Mouse (Mus musculus) Muller cell, postnatal 12 days (primary cell): ENCODE measurements around the gene Msrb3.
A peak's percentile ranks its signal among the peaks of the same experiment; 100 is the strongest.

Experiments
- DNase-seq: peaks from one replicate; pipeline ENCODE4 v3.0.0-alpha.2; 2015; ENCODE audit errors: inconsistent ontology term

Msrb3 gene

DNA sequence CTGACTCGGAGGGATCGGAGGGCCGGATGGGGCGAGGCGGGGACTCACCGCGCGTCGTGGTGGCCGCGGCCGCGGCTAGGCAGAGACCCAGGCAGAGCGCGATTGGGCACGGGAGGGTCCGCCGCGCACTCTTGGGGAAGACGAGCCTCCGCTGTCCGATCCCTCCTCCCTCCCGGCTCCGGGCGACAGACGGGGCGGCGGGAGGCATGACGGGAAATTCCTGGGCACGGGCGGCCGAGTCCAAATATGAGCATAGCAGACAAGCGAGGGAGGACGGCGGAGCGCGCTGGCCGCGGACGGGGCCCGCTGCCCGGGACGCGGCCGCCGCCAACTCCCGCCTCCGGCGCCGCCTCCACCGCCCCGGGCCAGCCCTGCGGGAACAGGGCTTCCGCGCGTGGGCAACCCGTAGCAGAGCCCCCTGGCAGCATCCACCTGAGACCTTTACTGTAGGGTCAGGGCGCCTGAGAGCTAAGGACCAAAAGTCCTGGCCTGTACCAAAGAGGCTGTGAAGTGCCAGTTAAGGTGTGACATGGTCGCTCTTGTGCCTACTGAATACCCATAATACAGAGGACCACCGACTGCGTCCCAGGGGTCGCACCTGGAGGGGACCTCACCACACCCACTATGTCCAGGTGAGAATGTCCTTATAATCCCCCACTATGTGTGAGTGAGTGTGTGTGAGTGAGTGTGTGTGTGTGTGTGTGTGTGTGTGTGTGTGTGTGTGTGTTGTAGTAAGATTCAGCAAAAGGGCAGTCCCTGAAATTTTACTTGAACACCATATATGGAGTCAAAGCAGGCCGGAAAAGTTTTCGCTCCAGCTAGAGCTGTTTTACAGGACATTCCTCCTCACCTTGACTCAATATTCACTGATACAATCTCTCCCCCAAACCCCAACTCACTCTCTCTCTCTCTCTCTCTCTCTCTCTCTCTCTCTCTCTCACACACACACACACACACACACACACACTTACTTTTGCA lies at the start of gene Msrb3:
TSS of gene Msrb3 (minus strand) at position 317 of the 978 bp plus-strand sequence.
- peak; percentile 97 for DNase-seq

DNA sequence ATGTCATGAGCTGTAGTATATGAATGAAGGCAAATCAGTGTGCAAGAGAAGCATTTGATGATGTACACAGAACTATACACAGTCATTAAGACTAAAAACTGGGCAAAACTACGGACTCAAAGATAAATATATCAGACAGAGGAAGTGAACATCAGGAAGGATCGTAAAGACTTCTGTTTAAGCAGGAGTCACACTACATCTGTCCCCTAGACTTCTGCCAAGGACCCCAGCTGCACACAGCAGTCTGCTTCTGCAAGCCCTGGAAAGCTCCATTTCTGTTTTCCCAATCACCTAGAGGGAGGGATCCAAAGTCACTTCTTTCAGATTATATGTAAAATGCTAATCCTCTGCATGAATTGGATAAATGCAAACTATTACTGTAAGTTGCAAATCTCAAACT lies 49.6 kb upstream of the Msrb3 start:
- DNase-seq = no peak

DNA sequence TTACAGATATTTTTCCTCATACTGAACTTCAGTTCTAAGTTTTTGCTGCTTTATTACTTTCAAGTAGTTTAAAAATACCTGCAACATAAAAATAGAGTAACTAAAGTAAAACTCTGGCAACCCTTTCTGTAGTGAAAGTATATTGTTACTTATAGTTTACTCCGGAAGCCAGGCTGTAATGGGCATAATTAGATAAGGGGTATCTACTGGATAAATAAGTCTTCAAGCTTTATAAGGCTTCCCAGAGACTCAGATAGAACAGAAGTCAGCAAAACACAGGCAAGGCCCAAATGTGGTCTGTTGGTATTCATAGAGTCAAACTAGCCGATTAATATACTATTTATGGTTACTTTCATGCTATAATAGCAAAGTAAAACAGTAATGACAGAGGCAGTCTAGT lies 48.9 kb upstream of the Msrb3 start:
- DNase-seq = no peak

DNA sequence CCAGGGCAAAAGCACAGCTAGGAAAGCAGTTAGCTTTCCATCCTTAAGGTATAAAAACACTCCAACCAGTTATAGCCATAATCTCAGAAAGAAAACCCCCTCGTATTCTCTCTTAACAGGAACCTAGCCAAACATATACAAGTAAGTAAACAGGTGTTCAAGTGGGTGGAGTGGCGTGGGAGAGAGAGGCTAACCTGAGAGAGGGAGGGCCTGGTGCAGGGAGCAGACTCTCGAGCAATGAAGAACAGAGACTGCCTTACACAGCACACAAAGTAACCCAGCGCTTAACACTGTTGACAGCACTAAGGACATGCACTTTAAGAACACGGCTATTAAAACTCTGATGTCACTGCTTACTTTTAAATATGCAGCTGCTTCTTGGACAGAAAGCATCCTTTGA lies 47.9 kb upstream of the Msrb3 start:
- DNase-seq = no peak

DNA sequence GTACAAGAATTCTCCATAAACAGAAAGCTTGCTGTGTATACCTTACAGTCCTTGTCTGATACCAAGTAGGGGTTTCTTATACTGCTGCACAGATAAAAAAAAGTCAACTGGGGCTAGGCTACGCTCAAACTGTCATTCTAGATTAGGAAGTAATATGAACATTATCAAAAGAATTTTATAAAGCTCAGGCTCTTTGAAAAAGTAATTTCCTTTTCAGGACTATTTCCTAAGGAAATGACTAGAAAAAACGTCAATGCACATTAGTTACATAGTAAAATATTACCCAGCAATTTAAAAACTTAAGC lies 40.0 kb upstream of the Msrb3 start:
- DNase-seq = no peak

DNA sequence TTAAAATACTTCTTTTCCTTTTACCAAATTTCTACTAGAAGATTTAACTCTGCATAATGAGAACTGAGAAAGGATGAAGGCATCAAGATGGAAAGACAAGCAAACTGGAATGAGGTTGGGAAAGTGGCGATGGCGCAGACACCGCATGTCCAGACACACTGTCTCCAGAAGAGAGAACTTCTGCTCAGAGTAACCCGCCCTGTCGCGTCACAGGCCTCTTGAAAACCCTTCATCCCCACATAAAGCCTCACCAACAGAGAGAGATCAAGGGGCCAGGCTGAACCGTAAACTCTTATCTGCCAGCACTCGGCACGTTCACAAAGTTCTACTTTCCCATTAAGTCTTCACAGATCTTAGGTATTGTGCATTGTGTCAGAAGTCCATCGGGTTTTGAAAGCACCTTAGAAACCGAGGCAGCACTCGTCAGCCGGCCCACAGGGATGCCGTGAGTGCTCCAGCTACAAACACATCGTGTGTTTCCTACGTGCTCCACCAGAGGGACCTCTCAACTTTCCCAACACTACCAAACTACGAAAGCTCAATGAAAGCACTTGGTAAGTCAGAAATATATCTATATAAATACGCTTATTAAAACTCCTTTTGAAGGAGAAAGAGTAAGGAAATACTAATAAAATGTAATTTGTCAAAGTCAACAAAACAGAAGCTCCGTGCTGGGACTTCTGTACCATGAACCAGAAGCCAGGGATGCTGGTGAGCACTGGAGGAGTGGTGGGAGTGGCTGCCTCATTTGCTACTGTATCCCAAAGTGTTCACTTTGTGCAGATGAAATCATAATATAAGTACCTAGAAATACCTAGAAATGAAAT lies 39.4 kb upstream of the Msrb3 start:
- no peak for DNase-seq

DNA sequence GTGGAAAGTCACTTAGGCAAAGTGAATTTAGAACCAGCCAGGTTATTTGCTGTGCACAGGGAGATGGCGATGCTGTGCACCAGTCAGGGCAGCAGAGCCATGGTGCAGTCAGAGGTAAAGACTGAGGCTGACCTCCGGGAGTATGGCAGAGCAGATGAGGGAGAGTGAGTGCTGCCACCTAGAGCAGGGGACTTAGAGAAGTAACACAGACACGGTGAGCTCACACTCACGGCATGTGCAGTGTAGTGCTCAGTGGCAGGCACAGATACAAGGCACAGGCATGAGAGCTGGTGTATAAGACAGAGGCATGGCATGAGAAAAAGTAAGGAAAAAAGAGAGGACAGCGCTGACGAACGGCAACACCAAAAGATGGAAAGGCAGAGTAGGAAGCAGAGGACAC lies 30.6 kb upstream of the Msrb3 start:
- DNase-seq = no peak

DNA sequence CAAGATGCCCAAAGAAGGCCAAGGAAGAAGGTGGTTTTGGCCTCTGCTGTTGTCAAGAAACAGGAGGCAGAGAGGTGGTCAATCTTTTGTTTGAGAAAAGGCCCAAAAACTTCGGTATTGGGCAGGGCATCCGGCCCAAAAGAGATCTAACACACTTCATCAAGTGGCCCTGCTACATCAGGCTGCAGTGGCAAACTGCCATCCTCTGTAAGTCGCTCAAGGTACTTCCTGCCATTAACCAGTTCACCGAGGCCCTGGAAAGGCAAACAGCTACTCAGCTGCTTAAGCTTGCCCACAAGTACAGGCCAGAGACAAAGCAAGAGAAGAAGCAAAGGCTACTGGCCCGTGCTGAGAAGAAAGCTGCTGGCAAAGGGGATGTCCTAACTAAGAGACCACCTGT lies 29.3 kb upstream of the Msrb3 start:
- DNase-seq = no peak

DNA sequence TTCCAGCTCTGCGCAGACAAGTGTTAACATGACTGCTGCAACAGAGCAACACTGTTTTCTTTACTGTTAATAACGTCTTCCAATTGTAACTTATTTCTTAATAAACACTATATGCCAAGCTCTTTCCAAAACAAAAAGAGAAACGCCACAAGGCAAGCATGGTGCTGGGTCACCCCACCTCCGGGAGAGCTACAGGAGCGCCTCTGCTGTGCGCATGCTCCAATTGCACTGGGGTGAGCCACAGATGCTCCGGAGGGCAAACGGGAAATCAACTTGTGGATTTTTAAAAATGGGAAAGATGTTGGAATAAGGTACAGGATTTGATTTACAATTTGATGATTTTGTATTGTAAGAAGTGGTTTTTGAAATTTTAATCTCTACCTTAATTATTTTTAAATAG lies 27.3 kb upstream of the Msrb3 start:
- no peak for DNase-seq

DNA sequence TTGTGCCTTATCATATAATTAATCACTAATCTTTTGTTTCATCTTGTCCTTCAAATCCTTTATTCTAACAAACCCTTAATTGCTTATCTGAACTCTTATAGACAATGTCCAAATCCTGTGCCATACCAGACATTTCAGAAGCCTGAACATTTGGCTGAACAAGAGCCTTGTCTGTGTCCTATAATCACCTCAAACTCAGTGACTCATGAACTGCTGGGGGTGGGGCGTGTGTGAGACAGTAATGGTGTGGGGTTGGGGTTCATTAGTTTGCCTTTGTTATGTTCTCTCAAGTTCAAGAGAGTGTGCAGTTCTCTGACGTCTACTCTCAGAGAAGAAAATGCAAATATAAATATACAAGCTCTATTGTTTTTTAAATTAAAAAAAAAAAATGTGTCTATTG lies 22.6 kb upstream of the Msrb3 start:
- DNase-seq = peak; percentile 87

DNA sequence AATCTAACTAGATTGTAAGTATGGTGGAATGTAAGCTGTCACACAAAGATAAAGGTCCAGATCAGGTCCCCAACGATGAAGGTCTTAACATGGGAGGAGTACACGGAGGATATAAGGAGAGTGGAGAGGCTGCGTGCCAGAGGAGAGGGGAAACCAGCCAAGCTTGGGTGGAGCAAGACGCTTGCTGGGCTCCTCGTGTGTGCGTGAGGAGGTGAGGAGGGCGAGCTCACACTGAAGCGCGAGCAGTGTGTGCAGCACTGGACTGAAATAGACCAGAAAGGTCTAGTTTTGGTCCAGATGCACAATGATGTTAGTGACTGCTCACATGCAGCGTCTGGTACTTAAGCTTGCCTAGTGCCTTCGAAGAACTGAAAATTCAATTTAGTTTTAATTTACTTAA lies 21.7 kb upstream of the Msrb3 start:
- no peak for DNase-seq

DNA sequence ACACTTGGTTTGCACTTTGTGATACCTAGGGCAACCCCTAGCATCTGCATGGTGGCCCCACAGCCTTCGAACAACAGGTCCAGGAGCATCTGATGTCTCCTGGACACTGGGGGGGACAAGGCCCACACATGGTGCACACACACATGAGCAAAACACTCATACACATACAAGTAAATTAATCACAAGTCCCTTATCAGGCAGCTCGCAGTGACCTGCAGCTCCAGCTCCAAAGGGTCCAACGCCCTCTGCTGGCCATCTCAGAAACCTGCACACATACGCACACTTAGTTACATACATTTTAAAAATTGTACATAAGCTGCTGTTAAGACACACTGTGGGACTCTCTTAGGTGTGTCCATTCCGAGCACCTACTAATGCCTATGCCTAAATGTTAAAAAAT lies 17.3 kb upstream of the Msrb3 start:
- no peak for DNase-seq

DNA sequence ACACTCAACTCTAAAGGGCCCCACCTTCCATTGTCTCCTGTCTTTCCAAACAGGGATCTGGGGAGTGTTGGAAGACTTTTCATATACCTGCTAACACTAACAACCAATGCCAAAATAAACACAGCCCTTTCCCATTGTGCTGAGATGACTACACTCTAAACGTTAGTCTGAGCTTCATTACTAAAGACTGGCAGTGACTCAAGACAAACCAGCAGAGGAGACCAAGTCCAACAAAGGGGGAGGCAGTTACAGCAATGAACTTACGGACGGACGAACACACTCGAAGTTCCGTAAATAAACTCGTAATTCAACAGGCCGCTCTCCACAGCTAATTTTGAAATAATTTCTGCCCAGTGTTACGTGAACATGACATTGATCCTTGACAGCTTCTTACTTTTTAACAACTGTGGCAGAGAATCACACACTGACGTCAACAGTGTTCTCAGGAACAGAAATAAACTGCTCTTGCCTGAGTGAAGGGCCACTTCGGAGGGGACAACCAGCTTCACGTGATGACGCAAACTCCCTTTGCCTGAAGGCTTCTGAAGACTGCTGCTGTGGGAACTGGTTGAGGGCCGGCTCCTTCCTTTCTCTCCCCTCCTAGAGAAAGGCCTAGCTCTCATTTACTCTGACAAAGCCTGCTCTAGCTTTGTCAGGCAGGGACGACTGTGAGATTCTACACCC lies 16.2 kb upstream of the Msrb3 start:
- DNase-seq = peak; percentile 80

DNA sequence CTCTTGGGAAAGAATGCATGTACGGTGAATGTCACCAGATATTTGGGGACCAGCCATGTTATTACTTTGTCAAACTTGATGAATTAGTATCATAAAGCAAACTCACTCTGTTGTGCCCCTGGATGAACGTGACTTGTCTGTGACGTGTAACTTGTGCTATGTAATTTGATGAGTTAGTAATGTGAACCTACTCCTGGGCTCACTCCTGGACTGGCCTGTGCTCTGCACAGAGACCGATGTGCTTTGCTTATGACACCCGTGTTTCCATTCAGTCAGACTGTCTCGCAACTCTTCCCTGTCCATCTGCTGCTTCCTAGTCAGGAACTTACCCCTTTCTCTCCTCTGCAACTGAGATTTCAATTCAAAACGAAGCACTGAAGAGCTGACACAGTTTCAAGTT lies 15.4 kb upstream of the Msrb3 start:
- DNase-seq = no peak

DNA sequence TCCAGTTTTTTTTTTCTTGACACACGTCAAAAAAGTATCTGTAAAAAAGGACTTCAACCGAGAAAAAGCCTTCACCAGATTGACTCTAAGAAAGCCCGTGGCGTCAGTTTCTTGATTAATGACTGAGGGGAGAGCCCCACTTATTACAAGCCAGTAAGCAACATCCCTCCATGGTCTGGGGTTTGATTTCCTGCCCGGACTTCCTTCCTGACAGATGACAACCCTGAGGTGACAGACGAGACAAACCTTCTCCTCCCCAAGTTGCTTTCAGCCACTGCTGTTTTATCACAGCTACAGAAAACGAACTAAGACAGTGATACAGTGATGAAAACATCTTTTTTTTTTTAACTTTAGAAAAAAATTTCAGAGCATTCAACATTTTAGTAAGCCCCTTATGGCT lies 14.9 kb upstream of the Msrb3 start:
- DNase-seq = no peak

DNA sequence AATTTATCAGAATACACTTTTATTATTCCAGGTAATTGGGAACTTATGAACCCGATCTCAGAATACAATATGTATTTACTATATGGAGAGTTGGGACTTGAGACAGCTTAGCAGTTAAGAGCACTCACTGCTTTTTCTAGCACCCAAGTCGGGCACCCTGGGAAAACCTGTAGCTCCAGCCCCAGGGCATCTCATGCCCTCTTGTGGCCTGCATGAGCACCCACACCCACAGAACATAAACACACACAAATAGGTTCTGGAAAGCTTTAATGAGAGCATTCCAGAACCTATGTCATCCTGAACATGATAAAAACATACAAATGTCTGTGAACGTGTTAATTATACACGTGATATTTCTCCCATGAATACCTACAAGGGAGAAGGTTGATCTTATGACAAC lies 13.1 kb upstream of the Msrb3 start:
- no peak for DNase-seq

DNA sequence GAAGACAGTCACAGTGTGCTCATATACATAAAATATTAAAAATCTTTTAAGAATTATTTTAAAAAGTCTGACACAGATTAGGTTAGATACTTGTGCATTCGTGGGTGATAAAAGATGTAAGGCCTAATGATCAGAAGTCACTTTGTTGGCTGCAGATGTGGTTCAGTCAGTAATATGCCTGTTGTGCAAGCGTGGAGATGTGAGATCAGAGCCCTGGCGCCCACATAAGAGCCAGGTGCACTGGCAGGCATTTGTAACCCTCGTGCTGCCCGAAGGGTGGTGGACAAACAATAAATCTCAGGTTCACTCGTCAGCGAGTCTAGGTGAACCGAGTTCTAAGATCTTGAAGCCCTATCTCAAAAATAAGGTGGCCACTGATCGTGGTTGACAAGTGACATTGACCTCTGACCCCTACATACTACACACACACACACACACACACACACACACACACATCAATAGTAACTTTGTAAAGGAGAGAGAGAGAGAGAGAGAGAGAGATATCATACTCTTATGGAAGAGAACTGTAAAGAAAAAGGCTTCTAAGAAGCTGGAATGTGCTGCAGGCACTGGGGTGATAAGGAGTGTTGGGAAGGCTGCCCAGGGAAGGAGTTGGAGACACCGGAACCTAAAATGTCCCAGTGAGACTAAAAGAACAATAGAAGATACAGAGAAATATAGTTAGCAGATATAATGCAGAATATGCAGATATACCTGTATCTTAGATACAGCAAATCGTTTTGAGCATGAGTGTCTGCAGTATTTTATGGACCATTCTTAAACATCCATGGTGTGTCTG lies 10.1 kb upstream of the Msrb3 start:
- no peak for DNase-seq

DNA sequence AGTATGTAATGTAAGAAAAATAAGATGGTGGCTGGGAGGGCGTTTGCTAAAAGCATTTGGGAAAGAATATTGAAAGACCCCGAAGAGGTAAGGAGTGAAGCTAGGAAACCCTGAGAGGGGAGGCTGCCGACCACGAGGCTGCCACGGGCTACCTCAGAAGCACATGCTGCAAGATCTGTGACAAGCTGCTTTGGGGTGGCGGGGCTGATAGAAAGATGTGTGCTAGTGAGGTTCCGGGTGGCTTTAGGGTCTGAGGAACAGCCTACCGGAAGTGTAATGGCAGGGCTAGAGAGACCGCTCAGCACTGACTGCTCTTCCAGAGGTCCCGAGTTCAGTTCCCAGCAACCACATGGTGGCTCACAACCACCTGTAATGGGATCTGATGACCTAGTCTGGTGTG lies 5.8 kb upstream of the Msrb3 start:
- no peak for DNase-seq

DNA sequence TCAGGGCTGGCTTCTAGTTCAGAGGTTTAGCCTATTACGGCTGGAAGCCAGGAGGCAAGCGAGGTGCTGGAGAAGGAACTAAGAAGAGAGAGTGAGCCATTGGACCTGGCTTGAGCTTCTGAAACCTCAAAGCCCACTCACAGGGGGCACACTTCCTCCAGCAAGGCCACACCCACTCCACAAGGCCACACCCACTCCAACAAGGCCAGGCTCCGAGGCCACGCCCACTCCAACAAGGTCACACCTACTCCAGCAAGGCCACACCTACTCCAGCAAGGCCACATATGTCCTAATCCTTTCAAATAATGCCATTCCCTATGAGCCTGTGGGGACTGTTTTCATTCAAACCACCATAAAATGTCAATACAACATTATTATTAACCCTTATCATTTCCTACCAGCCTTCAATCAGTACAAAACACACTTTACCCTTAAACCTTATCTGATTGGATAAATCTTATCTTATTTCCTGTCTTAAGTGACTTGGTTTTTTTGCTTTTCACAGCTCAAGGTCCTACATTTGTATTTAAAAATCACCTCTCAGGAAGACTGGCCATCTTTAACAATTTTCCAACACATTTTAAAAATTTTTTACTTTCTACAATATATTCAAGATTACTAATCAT lies 5.1 kb upstream of the Msrb3 start:
- DNase-seq = no peak

DNA sequence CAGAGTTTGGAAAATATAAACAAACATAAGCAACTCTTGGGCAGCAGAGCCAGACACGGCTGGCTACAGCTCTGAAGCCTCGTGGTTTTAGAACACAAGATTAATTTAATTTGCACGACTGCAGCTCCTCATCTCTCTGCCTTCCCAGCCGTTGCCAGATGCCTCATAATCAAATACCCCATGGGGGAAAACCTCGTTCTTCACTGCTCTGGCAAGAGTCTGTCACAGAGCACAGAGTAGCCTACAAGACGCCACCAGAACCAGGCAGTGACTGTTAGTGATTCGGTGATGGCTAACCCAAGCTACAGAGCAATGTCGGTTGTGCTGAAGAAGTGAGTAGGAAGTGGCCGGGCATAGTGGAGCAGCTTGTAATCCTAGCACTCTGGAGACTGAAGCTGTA lies 2.8 kb upstream of the Msrb3 start:
- DNase-seq = no peak

DNA sequence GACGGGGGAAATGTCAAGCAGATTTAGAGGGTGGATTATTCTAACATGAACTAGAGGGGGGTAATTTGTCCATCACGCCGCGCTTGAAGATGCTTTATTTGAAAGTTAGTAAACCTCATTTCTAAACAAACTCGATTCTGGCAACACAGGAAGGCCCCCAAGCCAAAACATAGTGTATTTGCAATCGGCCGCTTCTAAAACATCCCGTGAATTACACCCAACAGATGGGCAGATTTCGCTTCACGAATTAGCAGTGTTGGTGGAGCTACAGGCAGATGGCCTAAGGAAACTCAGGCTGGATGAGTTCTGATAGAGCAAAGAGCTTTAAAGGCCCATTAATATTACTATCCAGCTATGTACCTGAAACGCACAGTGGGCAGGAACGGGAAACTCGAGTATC lies 1.2 kb upstream of the Msrb3 start:
- DNase-seq = no peak
